Mouse (Mus musculus): Measurements from ENCODE around the gene Calml4.

- no peak for TF ChIP-seq EP300 (IDR thresholded peaks at IDR 0.05; ENCODE audit: low read depth)
- TF ChIP-seq CTCF (IDR thresholded peaks at IDR 0.05; ENCODE audit: low read depth): no peak
Observed at GRCm38 (mm10) chr9:62903841-62904240, 46.0 kb downstream of the Calml4 start.
